Mouse (Mus musculus): Measurements from ENCODE around the gene Neurl1b.

DNA sequence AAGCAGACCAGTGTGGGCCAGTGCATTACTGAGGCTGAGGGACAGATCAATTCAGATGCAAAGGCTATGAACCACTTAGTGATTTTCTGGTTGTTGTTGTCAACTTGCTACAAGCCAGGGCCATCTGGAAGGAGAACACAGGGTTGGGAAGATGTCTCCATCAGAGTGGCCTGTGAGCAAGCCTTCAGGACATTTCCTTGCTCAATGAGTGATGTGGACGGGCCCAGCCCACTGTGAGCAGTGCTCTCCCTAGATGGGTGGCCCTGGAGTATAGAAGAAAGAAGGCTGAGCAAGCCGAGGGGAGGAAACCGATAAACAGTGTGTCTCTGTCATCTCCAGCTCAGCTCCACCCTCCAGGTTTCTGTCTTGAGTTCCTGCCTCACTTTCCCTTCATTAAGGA lies 34.8 kb downstream of the Neurl1b start:
- TF ChIP-seq CTCF (IDR thresholded peaks at IDR 0.05; ENCODE audit: low read depth) (no peak), EP300 (optimal IDR thresholded peaks at IDR 0.05) (no peak)

All from stomach, postnatal 0 days (tissue).